Mouse (Mus musculus): ENCODE measurements at regions not wholly inside any gene's neighbourhood (a gene's known extent, or its start where the extent isn't known, plus 50 kb on each side); places are given as distances from the start of the nearest gene placed in this dataset.

- TF ChIP-seq MYB (IDR thresholded peaks at IDR 0.05; ENCODE audit: low read depth, low read length): no peak
- no peak for TF ChIP-seq ELF1 (IDR thresholded peaks at IDR 0.05; ENCODE audit: low read depth, low read length)
- no peak for TF ChIP-seq TAL1 (IDR thresholded peaks at IDR 0.05; ENCODE audit: low read length)
- TF ChIP-seq EP300 (IDR thresholded peaks at IDR 0.05; ENCODE audit: low read depth in 1 of 2, low read length in 2 of 2): no peak
- no peak for TF ChIP-seq CHD2 (IDR thresholded peaks at IDR 0.05; ENCODE audit: low read length)
- TF ChIP-seq JUND (IDR thresholded peaks at IDR 0.05; ENCODE audit: low read depth, low read length): no peak
- TF ChIP-seq MAZ (IDR thresholded peaks at IDR 0.05; ENCODE audit: low read depth, low read length): no peak
- TF ChIP-seq BHLHE40 (IDR thresholded peaks at IDR 0.05; ENCODE audit: borderline replicate concordance, low read depth, low read length): no peak
- TF ChIP-seq CHD1 (IDR thresholded peaks at IDR 0.05; ENCODE audit: low read depth, low read length): no peak
Observed at GRCm38 (mm10) chr14:58502890-58503289, 432.5 kb downstream of the Fgf9 start.

Data from MEL (cell line).